Mouse (Mus musculus) heart, postnatal 4 days (tissue): ENCODE data around the gene Ccdc183. TPM values are rescaled to one million over a fixed set of nuclear protein-coding genes. Genes with fewer than 3 reads are reported as not detected.
A peak's percentile ranks its signal among the peaks of the same experiment; 100 is the strongest.

Source experiments
- DNase-seq: peaks from one replicate; pipeline ENCODE4 v3.0.0; 2021
- total RNA-seq, 2 experiments: library from RNA; stranded (reverse); gene quantifications; 2 replicates each; pipeline ENCODE4 v1.2.3; 2021

The Ccdc183 gene
- total RNA-seq, 2 experiments from 2014 or later, result not detected

DNA sequence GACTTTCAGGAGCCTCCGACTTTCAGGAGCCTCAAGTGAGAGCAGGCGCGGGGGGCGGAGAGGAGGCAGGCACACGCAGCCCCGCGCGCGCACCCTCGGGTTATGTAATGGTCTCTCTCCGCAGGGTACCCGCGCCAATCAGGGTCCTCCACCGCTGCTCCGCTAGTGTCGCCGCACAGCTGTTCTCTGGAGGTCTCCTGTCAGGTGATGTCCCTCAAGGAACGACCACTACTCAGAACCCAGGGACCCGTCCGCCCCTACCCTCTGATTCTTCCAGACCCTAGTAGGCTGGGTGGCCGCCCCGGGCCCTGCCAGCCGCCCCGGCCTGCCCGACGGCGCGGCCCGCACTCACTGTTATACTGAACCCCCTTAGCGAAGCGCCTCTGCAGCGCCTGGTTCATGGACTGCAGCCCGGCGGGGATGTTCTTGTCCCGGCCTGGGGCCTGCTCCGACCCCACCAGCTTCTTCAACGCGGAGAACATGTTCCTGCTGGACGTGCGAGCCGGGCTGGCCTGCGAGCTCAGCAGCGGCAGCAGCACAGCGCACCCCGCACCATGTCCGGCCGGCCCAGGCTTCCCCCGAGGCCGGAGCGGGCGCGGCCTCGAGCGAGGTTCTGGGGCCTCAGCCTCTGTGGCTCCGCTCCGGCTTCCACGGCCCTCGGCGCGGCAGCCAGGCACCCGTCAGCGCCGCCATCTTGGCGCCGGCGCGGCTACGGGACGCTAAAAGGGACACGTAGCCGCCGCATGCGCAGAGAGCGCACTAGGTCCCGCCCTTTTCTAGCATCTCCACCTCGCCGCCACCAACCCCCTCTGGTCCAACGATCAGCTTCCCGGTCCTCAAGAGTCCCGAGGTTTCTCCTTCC, 9.5 kb downstream of the Ccdc183 start, which contains the start of gene Rabl6:
Rabl6 (minus strand) TSS at position 761 of the 862 bp plus-strand sequence.
- peak; percentile 91 for DNase-seq

DNA sequence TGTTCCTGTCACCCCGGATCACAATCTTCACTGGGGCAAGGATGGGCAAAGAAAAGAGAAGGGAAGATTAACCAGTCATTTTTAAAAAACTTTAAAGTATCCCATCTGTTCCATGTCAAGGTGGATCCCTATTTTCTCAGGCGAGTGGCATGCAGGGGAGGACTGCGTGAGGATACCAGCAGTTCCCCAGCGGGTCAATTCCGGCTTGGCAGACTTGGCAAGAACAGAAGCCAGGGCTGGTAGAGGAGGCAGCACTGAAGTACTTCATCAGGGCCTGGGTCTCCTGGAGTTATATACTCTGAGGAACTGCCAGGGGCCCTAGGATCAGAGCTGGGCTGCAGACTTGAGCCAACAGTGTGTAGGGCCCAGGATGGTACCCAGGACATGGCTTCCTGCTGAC, 15.0 kb downstream of the Ccdc183 start:
- no peak for DNase-seq

DNA sequence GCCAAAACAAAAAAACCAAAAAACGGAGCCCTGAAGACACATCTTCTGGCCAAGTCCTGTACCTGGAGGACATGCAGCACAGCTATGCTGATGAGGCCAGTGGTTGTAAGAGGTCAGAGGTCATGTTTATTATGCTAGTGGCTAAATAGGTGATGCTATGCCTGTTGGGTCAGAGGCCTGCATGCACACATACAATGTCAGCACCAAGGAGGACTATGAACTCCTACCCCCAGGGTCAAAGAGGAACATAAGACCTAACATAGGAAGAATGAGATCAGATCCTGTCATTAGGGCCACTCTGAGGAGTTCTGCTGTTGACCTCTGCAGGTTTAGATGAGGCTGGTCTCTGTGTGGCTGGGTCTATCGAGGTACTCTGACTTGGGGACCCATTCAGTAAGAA, 17.4 kb downstream of the Ccdc183 start:
- no peak for DNase-seq

DNA sequence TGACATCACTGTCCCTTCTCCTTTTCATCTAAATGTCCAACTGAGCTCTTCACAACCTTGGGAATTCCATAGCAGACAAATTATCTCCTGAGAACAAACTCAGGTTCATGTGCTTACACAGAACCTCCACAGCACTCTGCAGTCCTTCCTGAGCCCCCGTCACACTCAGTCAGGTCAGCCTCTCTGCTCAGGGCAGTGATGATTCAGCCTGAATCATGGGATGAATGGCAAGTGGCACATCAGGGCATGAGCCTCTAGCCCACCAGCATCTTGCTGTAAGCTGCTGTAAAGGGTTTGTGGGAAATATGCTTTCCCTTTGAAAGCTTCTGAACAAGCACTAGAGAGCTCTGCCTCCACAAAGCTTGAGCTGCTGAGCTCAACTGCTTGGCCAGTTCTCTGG, 18.7 kb downstream of the Ccdc183 start:
- no peak for DNase-seq

DNA sequence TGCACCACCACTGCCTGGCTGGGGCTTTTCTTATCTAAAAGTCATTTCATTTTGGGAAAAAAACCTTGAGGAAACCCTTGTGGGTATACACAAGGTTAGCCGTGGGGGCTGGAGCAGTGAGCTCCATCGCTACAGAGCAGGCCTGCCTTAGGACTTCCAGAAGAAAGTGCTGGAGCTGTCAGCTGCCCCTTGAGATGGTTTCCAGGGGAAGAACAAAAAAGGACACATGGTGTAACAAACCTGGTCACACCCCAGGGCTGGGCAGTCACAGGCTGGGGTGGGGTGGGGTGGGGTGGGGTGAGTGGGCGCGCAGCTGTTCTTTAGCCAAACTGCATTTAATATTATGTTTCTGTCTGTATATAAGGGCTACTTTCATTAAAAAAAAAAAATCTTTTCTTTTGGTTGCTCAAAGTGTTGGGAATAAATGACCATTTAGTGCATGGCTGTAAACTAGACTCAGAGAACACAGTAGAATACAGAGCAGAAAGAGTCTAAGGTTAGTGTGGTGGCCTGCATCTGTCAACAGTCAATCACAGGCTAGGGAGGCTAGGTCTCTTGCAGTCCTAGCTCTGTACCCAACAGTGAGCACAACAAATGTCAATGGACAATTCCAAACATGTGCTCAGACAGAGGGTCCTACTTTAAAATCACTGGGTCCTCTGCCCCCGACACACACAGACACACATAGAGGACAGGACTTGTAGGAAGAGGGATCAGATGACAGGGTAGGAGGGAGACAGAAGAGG, 20.5 kb downstream of the Ccdc183 start:
- no peak for DNase-seq

DNA sequence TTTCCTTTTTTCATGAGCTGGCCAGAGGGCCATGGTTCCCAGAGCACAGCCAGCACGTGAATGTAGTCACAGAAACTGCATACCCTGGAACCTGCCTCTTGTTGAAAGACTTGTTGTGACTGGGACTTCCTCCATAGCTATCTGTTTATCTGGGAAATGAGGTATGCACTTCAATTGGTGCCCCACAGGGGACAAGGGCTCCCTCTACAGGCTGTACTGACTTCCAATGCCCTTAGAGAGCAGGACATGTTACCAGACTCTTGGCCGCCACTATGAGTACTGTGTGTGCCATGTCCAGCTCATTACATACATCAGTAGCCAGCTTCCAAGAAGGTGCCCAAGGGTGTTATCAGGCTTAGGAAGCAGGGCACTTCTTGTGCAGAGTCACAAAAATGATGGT, 25.6 kb downstream of the Ccdc183 start:
- DNase-seq, result no peak

DNA sequence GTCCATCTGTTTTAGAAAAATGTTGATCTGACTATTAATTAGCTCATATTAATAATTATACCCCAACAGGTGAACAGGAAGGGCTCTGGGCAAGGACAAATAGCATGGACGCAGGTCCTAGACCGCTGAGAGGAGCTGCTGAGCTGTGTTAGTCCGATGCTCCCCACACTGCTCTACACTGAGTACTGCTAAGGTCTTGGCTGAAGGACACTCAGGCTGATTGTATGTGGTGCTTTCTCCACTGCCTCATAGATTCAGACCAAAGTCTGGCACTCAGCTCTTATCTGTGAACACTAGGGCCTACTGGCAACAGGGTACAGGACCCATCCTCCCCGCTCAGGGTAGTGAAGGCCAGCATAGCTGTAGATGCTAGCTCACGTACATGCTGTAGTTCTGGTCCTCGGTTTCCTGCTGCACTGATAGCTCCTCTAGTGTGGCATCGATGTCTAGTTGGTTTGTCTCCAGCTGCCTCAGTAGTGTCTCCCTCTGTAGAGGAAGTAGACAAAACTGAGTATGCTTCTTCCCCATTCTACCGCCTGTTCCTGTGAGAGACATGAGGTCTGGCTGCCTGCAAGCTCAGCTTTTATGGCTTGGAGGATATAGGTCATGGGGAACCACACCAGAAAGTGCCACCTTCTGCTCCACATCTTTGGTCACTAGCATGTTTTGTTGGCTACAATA, 29.1 kb downstream of the Ccdc183 start:
- DNase-seq, result no peak

DNA sequence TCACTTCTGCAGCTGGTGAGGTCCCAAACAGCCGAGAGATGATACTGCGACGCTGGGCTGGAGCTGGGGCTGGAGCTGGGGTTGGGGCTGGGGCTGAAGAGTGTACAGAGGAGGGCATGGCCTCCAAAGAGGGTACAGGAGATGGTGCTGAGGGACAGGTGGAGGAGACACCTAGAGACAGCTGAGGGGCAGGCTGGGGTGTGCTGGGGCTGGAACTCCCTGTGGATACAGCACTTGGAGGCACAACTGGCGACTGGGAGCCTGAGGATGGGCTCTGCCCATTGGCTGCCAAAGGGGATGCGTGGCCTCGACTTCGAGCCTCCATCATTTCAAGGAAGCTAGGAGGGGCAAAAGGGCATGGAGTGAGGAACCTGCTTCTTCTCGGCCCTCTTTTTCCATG, 30.2 kb downstream of the Ccdc183 start:
- DNase-seq, result no peak

DNA sequence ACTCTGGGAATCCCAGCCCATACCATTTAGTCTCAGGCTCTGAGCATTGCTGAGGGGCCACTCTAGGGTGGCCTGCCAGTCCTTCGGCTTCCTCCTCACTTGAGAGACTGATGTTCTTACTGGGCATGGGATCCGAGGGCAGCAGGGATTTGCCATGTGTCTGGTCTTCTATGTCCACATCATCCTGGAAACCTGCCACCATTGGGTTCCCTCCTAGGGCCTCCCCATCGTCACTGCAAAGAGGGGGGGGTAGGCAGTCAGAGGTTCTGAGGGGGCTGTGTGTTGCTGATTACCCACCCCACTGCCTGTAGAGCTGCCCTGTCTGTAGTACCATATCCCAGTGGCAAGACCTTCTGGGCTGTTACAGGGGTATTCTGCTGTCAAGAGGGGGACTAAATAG, 31.9 kb downstream of the Ccdc183 start:
- peak; percentile 10 for DNase-seq

DNA sequence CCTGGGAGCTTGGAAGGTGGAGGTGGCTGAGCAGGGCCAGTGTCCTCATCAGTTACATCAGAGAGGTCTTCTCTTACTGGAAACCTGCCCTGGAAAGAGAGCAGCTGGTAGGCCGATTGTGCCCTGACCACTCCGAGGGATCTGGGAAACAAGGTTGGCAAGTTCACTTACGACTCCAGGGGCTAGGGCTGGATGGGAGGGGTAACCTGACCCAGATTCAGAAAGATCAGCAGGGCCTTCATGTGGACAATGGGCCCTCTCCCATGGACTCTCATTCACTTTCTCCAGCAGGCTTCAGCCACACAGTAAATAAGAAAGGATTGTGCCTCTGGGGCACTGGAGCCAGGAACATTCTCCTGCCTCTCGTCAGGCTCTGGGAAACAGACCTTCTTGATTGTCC, 32.6 kb downstream of the Ccdc183 start:
- peak; percentile 4 for DNase-seq

DNA sequence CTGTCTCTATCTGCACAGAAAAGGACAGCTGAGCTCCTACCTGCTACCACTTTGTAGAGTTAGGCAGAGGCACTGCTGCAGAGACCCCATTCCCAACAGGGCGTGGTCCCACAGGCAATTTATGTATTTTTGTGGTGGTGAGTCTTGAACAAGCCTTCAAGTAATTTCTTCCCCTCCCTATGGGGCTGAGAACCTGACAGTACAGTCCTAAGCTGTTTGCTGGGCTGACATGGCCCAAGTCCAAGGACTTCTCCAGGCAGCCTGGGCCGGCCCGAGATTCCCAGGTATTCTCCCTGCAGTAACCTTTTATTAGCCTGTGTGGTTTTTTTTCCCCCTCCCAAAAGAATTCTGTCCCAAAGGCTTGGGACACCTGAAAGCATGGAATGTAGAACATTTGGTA, 33.3 kb downstream of the Ccdc183 start:
- DNase-seq, result peak; percentile 9

DNA sequence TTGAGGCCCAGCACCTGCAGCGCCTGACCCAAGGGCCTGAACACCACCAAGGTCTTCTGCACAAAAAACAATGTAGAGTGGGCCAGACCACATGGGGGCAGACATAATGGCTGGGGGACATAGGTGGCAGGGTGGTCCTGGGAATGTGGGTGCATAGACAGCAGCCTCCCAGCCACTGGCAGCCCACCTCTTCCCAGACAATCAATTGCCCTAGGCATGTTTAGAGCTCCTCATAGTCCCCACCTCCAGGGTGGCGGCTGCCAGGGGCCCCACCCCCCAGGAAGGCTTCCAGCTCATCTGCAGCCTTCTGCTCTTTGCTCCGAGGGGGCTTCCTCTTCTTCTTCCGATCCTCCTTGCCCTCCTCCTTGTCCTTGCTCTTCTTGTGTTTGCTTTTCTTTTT, 33.9 kb downstream of the Ccdc183 start:
- DNase-seq, result no peak

DNA sequence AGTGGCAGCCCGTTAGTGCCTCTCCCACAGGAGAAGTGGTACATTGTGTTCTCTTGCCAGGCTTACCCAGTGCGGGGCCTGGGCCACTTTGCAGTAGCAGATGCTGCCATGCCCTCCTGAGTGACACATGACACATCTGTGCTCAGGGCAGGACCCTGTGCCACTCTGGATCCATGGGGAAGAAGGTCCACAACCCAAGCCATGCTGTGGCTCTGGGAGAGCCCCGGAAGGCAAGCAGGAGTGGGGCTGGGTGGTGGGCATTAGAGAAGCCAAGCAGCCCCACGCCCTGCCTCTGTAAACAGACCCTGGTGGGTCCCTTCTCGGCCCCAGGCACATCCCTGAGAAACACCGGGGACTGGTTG, 34.4 kb downstream of the Ccdc183 start:
- peak; percentile 14 for DNase-seq

DNA sequence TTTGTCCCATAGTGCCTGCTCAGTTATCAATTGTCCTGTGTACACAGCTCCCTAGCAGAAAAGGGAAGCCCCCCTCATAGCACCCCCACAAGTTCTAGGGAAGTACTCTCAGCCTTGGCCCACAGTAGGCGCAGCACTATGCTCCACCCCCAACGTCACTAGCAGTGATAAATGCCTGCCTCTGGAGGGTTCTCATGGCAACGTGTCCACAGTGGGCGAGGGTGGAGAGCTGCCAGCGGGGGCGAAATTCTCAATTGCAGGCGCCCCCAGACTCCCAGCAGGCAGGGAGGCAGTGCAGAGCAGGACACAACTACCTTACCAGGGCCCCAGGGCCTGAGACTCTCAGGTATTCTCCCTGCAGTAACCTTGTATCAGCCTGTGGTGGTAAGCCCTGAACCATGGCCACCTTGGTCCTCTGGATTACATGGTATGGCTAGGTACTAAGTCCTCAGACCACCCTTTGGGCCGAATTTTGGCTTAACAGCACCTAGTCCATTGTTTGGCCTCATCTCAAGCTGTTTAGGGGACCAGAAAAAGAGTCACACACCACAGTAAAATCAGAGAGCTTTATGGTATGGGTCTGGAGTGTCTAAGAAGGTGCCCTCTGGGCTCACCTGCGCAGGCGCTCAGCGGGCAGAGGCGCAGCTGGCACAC, 34.9 kb downstream of the Ccdc183 start:
- peak; percentile 44 for DNase-seq

DNA sequence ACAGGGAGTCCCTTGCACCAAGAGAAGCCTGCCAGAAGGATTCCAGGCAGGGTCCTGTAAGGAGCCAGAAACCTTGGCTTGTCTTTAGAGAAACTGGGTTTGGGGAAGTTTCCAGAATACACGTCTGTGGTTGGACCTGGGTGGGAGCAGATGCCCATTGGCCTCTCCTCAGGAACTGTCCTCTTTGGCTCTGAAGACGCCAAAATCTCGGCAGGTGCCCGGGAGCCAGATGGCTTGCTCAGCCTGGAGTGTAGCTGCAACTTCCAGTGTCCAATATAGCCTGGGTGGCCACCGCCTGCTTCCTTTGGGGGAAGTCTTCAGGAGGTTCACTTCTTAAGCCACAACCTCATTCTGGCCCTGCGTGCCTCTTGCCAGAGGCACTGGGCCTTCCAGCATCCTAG, 35.6 kb downstream of the Ccdc183 start:
- peak; percentile 19 for DNase-seq

DNA sequence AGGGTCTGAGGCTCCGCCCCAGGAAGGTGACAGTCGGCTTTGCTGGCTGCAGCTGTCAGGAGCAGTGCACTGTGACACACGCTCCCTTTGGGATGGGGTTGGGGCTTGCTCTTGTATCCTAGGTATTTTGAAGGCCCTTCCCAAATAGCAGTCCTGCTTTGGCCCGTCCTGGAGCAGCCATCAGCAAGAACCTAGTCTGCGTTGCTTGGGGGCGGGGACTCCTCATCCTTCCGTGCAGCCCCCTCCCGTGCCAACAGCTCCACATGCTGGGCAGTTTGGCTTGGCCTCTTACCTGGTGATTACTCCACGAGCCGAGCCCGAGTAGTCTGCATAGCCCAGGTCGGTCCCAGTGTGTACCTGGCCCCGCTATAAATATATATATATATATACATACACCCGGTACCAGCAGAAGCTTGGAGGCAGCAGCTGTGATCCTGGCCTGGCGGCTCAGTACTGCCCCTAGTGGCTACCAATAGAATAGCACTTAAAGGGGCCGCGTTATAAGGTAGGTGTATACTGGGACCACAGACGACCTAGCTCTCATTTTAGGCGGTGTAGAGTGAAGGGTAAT, 36.1 kb downstream of the Ccdc183 start, which contains the start of gene Ajm1:
Ajm1 (minus strand) TSS at position 464 of the 571 bp plus-strand sequence.
- DNase-seq, result peak; percentile 71

DNA sequence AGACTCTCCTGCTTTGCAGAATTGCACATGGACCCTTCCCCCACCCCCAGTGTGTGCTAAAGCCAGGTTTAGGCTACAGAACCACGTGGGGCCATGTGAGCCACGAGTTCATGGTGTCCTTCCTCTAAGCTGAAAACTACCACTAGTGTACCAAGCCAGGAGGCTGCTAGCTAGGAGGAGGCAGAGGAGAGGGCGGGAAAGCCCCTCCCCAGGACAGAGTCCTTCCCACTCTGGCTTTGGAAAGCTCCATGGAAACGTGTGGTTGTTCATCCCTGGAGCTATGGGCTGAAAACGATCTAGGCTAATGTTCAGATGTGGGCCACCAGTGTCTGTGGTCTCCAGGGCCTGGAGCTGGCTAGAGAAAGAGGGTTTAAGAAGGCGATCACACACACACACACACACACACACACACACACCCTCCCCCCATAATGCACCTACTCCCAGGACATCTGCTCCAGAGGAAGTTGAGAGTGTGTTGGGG, 36.8 kb downstream of the Ccdc183 start:
- DNase-seq, result no peak

DNA sequence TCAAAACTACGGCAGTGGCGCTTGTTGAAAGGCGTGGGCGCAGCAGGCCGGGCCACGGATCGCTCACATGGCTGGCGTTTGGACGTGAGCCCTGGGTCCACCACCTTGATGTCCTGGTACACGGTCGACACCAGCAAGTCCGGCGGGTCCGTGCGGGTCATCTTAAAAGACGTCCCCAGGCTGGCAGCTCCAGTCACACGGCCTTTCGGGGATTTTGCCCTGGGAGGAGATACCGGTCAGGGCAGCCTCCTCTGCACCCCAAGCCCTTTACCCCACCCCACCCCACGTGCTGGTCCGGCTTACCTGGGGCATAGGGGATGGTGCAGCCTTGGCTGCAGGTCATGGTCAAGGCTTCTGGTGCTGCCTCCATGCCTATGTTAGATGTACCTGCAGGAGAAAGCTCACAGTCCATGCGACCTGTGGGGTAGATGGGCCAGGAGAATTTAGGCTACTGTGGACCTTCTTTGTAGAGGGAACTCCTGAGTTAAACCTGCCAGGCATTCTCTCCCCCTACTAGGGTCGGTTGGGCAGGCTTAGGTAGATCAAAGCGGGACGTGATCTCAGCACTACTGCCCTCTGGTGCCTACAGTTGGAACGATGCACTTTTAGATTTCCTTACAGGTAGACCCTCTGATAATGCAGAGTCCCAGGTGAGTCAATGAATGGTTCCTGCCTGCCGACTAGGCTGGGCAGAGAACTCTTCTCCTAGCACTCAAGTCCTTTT, 37.6 kb downstream of the Ccdc183 start:
- DNase-seq, result peak; percentile 48

DNA sequence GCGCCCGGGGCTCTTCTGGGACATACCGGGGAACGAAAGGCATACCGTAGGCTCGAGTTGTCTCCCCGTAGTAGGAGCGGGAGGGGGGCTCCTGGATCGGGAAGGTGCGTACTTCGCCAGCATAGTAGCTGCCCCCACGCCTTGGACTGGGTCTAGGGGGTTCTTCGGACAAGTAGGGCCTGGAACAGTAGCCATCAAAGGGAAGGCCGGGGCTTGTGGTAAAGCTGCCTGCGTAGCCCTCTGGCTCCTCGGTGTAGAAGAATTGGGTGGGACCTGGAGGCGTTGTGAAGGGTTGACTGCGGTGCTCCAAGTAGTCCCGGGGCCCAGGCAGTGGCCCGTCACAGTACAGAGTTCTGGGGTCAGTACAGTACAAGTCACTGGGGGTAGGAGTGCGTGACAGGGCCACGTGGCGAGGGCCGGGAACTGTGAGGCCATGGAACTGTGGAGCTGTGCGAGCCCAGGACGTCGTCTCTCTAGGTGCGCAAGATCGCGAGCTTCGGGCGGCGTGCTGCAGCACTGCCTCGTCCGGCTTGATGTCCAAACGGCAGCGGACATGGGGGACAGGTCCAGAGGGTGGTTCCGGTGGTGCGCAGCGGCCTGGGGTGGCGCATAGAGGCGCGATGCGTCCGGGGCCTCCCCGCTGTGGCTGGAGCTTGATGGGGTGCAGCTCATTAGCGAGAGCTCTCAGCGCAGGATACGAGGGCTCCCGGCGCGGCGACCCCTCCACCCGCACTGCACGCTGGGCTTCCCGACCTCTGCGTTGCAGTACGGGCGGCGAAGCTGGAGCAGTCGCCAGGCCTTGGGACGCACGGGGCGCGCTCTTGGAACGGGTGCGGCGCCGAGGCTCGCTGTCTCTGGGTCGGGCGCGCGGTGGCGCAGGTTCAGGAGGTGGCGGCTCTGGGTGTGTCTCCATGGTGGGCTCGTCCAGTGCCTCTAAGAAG, 38.4 kb downstream of the Ccdc183 start:
- DNase-seq, result peak; percentile 17
